Mouse (Mus musculus): Measurements from ENCODE around the gene C1s1.
"Not testable (repeated sequence)": the region's sequence is repeated elsewhere in the genome, so short reads cannot be mapped to it uniquely, and the experiment has no call there.

Gene C1s1

DNA sequence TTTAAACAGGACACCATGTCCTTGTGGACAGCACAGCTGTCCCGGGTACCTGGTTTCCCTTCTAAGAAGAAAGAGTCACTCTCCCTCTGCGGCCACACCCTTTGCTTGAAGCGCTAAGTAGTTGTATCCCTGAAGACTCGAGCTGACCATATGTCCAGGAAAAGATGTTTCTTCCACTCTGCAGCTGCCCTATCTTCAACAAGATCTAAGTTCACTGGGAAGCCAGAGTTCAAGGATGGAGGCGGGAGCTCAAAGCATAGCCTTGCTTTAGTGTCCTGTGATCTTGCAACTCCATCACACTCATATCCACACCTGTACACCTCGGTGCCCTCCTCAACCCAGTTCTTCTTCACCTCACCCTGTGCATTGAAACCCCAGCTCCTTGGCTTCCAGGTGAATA is 30.2 kb downstream of the C1s1 start:
- DNase-seq = no peak

DNA sequence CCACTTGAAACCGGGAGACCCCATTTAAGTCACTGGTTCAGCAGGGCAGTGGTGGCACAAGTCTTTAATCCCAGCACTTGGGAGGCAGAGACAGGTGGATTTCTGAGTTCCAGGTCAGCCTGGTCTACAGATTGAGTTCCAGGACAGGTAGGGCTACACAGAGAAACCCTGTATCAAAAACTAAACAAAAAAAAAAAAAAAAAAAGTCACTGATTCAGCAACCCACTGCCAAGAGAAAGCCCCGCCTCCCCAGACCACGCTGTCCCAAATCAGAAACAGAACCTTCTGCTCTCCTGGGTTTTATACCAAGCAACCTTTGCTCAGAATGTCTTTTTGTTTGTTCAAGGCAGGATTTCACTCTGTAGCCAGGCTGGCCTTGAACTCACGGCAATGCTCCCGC is 33.0 kb downstream of the C1s1 start:
- DNase-seq = not testable (repeated sequence)

DNA sequence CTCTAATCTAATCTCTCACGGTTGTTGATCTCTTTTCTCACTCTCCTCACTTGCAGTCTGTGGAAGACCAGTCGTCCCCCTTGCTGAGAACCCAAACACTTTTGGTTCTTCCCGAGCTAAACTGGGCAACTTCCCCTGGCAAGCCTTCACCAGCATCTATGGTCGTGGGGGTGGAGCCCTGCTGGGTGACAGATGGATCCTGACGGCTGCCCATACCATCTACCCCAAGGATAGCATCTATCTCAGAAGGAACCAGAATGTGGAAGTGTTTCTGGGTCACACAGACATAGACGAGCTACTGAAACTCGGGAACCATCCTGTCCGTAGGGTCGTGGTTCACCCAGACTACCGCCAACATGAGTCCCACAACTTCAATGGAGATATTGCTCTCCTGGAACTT is 33.9 kb downstream of the C1s1 start:
- DNase-seq = no peak

DNA sequence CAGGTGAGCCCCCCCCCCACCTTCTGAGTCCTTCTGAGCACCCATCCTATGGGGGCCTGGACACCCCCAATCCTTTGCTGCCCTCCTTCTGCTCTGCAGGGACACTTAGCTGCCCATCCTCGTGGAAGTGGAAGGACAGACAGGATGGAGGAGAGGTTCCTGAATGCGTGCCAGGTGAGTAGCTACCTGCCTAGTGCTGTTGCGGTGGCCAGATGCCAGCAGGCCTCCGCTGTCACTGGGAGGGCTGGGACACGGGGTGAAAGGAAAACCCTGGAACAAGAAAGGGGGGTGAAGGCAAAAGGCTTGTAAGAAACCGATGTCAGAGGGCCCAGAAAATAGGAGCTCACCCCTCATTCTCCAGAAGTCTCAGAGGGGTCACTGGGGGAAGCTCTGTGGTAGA is 35.2 kb downstream of the C1s1 start:
- DNase-seq = no peak

DNA sequence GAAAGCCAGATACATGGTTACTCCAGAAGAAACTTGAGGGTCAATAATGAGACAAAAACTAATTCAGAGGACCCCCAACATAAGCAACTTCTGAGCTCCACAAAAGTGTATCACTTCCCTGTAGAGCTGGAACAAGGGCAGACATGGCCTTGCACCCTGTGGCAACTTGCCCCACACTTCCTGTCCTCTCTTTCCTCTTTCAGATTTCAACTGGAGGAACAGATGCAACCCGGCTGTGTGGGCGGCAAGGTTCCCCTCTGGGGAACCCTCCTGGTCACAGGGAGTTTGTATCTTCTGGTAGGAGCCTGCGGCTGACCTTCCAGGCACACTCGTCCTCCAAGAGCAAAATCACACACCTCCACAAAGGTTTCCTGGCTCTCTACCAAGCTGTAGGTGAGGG is 37.1 kb downstream of the C1s1 start:
- DNase-seq = peak; percentile 26

DNA sequence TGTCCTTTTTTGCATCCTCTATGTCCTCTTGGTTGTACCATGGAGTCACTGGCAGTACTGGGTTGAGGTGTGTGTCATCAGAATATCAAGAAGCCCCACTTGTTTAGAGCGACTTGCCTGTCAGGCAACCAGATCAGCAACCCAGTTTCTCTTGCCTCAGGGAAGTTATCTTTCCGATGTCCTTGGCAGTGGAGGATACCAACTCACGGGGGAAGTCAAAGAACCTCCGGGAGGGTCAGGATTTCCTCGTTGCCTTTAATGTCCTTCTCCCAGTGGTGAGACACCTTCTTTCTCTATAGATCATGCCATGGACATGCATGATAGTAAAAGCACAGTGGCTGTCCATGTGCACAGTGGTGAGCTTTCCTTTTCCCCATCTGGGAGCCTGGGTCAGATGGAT is 40.1 kb downstream of the C1s1 start:
- DNase-seq = no peak

DNA sequence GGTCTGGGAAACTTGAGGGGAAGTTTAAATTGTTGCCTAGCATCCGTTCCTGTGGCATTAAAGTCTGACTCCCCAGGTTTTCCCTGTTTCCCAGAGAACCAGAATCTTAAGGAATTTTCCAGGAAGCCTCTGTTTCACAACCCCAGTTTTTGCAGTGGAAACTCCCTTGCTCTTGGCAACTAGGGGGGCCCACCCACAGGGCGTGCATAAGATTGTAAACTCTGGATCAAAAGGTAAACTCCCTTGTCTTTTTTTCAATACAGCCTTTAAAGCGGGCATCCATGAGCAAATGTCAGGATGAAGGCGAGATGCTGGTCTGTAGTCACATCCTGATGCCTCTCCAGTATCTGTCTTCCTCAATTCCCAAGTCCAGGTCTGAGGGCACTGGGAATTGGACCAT is 40.7 kb downstream of the C1s1 start:
- no peak for DNase-seq

DNA sequence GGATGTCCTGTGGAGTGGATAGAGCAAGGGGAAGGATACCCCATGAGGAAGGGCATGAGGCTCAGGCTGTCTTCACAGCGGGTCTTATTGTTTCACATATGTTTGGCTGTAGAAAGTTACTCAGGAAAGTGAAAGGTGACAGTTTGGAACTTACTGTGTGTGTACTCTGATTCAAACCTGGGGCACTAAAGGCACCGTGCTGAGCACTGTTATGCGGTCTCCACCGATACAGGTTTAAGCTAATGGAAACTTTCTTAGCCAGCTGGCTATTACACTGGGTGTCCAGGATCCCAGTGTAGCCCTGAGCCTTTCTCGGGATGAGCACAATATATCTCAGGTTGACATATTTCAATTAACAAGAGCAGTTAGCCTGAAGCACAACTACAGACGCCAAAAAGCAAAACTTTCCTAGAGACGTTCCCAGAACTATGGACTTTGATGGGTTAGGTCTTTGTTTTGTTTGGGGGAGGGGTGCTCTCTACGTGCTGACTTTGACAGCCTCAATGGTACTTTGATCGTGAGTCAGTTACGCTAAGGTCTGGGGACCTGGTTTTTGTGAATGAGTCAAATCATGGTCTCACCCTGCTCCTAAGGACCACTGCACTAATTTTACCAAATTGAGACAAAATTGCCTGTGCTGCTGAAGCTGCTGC is 42.1 kb downstream of the C1s1 start:
- no peak for DNase-seq

DNA sequence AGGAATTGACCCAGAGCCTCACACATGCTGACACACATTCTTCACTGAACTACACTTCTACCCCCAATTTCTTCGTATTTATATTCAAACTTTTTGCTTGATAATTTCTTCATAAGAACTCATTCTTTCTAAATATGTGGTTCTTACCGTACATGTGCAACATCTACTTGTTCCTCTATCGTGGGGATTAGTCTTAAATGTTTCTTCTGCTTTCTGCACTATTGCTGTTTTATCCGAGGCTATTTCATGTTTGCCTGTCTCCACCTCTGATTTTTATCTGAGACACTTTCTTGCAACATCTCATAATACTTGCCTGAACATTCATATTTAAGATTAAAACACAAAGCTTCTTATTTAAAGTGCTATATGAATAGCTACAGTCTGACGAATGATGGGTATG is 46.1 kb downstream of the C1s1 start:
- DNase-seq = no peak

DNA sequence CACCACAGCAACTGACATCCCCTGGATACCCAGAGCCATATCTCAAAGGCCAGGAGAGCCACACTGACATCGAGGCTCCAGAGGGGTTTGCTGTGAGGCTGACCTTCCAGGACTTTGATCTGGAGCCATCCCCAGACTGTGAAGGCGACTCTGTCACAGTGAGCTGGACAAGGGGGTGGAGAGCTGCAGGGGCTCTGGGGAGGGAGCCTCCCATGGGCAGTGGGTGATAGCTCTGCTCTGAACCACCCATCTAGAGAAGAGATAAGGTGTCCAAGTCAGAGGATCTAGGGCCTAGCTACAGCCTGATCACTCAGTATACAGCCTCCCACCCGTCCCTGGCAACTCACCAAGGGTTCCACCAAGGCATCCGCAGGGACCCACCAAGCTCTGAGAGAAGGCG is 48.3 kb downstream of the C1s1 start:
- peak; percentile 36 for DNase-seq

DNA sequence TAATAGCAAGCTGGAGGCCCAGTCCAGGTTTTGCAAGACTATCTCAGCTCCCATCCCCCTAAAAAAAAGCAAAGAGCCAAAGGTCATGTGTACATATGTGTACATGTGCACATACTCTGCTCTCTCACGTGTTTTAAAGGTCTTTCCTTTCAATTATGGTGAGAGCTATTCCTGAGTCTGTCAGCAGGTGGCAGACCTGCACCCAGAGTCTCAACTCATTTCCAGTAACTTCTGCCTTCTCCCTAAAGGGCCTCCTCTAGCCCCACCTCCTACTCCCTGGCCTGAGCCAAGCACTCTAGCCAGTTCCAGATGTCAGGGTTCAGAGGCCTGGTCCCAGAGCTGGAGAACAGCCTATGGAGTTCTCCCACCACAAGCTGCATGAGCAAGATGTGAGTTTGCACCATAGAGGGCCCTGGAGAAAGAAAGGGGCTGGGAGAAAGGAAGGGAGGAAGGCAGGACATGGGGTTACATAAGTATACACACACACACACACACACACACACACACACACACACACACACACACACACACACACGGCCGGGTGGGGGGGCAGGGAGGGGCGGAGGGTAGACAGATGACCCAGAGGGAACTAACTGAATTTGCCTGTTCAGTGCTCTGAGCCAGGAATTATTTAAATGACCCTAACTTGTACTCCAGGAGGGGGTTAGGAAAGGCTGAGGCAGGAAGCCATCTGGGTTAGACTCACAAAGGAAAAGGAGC is 49.2 kb downstream of the C1s1 start, which contains the start of gene C1rl:
C1rl (plus strand) TSS at position 272 of the 720 bp plus-strand sequence.
- DNase-seq = peak; percentile 85

DNA sequence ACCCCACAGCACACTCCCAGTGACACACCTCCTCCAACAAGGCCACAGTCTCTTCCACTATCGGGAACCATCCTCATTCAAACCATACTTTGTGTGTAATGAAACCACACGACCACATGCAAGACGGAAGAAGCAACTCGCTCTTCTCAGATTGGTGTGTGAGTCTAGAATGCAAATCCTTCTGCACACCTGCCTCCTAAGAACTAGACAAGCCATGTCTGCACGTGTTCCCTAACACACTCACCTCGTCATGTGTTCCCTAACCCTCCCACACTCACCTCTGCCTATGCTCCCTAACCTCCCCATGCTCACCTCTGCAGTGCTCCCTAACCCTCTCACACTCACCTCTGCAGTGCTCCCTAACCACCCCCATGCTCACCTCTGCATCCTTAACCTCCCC is 50.7 kb downstream of the C1s1 start:
- no peak for DNase-seq

DNA sequence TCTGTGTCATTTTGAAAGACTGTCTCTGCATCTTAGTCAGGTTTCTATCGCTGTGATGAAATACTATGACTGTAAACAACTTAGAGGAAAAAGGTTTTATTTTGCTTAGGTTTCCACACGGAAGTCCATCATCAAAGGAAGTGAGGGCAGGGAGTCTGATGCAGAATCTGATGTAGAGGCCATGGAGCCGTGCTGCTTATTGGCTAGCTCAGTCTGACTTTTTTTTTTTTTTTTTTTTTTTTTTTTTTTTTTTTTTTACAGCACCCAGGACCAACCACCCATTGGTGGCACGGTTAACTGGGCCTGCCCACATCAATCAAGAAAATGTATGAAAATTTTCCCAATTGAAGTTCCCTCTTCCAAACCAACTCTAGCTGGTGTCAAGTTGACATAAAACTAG is 53.2 kb downstream of the C1s1 start:
- no peak for DNase-seq

DNA sequence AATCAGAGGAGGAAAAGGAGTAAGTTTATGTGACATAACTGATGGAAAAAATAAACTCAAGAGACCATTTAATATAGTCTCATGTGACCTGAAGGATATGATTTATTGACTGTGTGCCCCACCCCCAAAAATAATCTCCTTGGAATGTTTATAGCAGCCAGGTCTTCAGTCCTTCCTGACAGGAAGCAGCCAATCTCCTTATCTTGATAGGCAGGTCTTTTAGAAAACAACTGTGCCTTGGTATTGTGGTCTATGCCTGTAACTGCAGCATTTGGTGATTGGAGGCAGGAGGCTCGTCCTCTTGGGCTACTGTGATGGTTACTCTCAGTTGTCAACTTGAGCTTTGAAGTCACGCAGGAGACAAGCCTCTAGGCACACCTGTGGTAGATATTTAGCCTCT is 54.6 kb downstream of the C1s1 start:
- DNase-seq = no peak

DNA sequence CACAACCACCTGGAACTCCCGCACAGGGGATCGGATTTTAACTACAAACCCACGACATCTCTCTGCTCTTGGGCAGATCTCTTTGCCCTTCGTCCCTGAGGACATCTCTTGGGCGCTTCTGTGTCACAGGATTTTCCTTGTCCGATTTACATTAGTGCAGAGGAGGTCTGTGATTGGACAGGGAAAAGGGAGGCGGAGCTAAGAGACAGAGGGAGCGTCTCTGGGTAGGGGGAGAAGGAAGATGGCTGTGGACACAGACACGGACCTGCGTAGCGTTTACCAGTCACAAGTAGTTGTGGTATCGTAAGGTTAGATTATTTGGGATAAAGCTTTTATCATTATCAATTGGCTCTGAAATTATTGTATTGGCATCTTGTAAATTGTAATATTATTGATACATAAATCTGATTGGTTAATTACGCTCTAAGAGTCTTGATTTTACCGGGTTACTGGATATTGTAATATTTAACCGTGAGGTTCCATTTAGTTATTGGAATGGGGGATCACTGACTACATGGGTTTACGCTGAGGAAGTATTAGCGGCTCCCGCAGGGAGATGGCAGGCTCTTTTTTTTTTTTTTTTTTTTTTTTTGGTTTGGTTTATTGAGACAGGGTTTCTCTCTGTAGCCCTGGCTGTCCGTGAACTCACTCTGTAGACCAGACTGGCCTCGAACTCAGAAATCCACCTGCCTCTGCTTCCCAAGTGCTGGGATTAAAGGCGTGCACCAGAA is 56.6 kb downstream of the C1s1 start:
- DNase-seq = no peak

DNA sequence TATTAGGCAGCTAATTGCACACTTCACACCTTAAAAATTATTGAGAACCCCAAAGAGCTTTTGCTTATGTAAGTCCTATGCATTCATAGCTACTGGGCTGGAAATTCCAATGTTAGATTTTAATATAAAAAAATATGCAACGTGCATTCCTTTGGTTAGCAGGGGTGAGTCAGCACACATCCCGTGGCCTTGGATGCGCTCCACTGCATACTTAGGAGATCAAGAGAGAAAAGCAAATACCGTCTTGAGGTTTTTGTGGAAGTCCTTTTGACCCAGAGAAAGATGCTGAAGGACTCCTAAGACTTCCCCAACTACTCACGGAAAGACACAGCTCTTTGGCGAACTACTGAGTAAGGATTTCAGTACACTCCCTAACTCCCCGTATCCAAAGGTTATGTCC is 57.3 kb downstream of the C1s1 start:
- no peak for DNase-seq

DNA sequence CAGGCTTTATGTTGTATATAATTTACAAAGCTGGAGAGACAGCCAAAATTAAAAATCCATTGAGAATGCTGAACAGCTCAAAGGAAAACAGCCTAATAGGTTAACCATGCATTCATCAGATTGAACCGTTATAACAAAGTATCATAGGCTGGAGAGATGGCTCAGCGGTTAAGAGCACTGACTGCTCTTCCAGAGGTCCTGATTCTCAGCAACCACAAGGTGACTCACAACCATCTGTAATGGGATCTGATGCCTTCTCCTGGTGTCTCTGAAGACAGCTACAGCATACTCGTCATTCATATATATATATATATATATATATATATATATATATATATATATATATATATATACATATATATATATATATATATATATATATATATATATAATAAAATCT is 58.3 kb downstream of the C1s1 start:
- DNase-seq = not testable (repeated sequence)

DNA sequence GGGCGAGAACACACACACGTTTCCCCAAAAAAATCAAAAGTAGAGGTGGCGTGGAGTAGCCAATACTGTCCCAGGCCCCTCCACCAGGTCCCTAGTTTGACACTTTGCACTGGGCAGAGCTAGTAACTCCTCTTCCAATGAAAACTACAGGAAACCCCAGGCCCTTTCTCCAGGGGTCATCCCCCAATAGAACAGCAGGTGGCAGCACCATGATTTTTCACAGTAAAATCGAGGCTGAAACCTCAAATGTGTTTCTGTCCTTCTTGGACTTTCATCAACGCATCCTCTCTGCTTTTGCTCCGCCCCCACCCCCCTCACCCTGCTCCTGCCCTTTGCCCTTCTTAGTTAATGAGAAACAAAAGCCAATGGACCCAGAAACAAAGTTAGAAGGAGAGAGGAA is 60.6 kb downstream of the C1s1 start:
- DNase-seq = peak; percentile 74

Measured in liver (tissue).